Mouse (Mus musculus): ENCODE results near the gene Fam168a.

DNA sequence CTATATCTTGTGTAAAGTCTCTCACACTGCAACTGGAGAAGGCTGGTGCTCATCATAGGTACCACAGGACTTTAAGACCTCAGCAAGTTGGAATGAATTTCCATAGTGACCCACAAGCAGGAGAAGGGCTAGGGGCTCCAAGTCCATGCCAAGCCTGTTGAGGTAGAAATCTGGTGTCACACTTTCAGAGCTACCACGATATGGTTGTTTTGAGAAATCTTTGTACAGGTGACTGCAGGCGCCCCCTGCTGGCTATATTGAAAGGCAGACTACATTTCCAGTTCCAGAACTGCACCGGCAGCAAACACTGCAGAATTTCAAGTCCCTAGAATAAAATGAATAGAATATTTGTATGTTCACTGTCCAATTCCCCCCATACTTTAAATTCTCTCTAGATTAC, 160.2 kb downstream of the Fam168a start:
- TF ChIP-seq POLR2A (IDR thresholded peaks at IDR 0.05; ENCODE audit: borderline replicate concordance, insufficient read depth, low read length) = no peak
- peak; percentile 60 for TF ChIP-seq CTCF (IDR thresholded peaks at IDR 0.05; ENCODE audit: borderline replicate concordance, insufficient read depth, low read depth, low read length)

Measured in cerebellum, adult 2 months (tissue).